Comparison of ENCODE assay signal across 10 mouse cellular contexts in genomic region chr5:43087907-43088387, GRCm38 (mm10).
DNase-seq lines count a peak whose midpoint lies in the region; ATAC-seq lines count a peak whose summit lies in the region.
"Had no signal": no experiment of that assay in that cellular context is flagged by ENCODE, and none has a peak within 500 bp of the region (broad histone marks: within the 10 kb centered on the region; RNA-seq: fewer than 3 reads in every experiment).

No protein-coding gene starts in this region.

- intact Hi-C loops in heart, postnatal 25 days (cut with DNase I): no loop called here

- H3K27ac ChIP-seq in heart, embryonic 10.5 days: peak overlapping the region; percentile 77
- no peak overlapping the region for H3K27ac ChIP-seq in embryonic facial prominence, embryonic 15.5 days (replicated peaks)
- peak overlapping the region; percentile 58; the same call in 1 of the 2 replicates for H3K27ac ChIP-seq in midbrain, embryonic 15.5 days
- H3K27ac ChIP-seq in kidney, embryonic 16.5 days (ENCODE audit: low read length): no peak overlapping the region

- peak; percentile 76 for DNase-seq in heart, embryonic 10.5 days (ENCODE audit: low spot score)
- no peak for DNase-seq in heart, postnatal 25 days (ENCODE audit: low spot score)
- DNase-seq in heart, postnatal 4 days: peak; percentile 6
- DNase-seq in yolk sac, embryonic 10.5 days (ENCODE audit: low spot score): no peak
- no peak for DNase-seq in thymus, postnatal 0 days (ENCODE audit: low spot score)
- DNase-seq: gastrocnemius, postnatal 10 days; thymus, adult 2 months had no signal

- ATAC-seq in embryonic facial prominence, embryonic 15.5 days (ENCODE audit: insufficient number of reproducible peaks, low FRiP score, low TSS enrichment, low read depth): peak; percentile 15; the same call in 1 of the 2 replicates
- peak; percentile 73 for ATAC-seq in midbrain, embryonic 15.5 days (replicated peaks)
- no peak for ATAC-seq in kidney, embryonic 16.5 days (ENCODE audit: low FRiP score, low TSS enrichment)

- H3K9ac ChIP-seq in embryonic facial prominence, embryonic 15.5 days: no peak overlapping the region
- no peak overlapping the region for H3K9ac ChIP-seq in midbrain, embryonic 15.5 days
- no peak overlapping the region for H3K9ac ChIP-seq in kidney, embryonic 16.5 days (replicated peaks; ENCODE audit: low read length)

- no peaks in the 10 kb centered on the region for H3K36me3 ChIP-seq in heart, embryonic 10.5 days
- H3K36me3 ChIP-seq in embryonic facial prominence, embryonic 15.5 days: no peaks in the 10 kb centered on the region
- H3K36me3 ChIP-seq in midbrain, embryonic 15.5 days (replicated peaks): no peaks in the 10 kb centered on the region
- H3K36me3 ChIP-seq in kidney, embryonic 16.5 days (ENCODE audit: insufficient read depth, low read length): no peaks in the 10 kb centered on the region

- H3K27me3 ChIP-seq in heart, embryonic 10.5 days (ENCODE audit: insufficient read depth, poor library complexity, severe bottlenecking): no peaks in the 10 kb centered on the region
- no peaks in the 10 kb centered on the region for H3K27me3 ChIP-seq in embryonic facial prominence, embryonic 15.5 days
- no peaks in the 10 kb centered on the region for H3K27me3 ChIP-seq in midbrain, embryonic 15.5 days (replicated peaks)
- no peaks in the 10 kb centered on the region for H3K27me3 ChIP-seq in kidney, embryonic 16.5 days (ENCODE audit: insufficient read depth, low read length)

- H3K4me3 ChIP-seq in heart, embryonic 10.5 days: no peak overlapping the region
- H3K4me3 ChIP-seq in embryonic facial prominence, embryonic 15.5 days (replicated peaks): no peak overlapping the region
- H3K4me3 ChIP-seq in midbrain, embryonic 15.5 days: no peak overlapping the region
- no peak overlapping the region for H3K4me3 ChIP-seq in kidney, embryonic 16.5 days (ENCODE audit: low read length)

- peaks cover 36% of the 10 kb centered on the region for H3K4me1 ChIP-seq in heart, embryonic 10.5 days
- H3K4me1 ChIP-seq in embryonic facial prominence, embryonic 15.5 days: 0 out of 2 replicates have a peak, but pooled peaks cover 8% of the 10 kb centered on the region
- H3K4me1 ChIP-seq in midbrain, embryonic 15.5 days: peaks cover 20% of the 10 kb centered on the region
- H3K4me1 ChIP-seq in kidney, embryonic 16.5 days (ENCODE audit: insufficient read depth, low read length): no peaks in the 10 kb centered on the region

- no peaks in the 10 kb centered on the region for H3K9me3 ChIP-seq in heart, embryonic 10.5 days
- no peaks in the 10 kb centered on the region for H3K9me3 ChIP-seq in embryonic facial prominence, embryonic 15.5 days (replicated peaks)
- H3K9me3 ChIP-seq in midbrain, embryonic 15.5 days: no peaks in the 10 kb centered on the region
- H3K9me3 ChIP-seq in kidney, embryonic 16.5 days (ENCODE audit: low read length): no peaks in the 10 kb centered on the region

- WGBS in heart, embryonic 10.5 days: 27% methylated on average over 8 of the region's 8 CpGs
- 68% methylated on average over 8 of the region's 8 CpGs for WGBS in embryonic facial prominence, embryonic 15.5 days
- WGBS in midbrain, embryonic 15.5 days: 31% methylated on average over 8 of the region's 8 CpGs
- 77% methylated on average over 8 of the region's 8 CpGs for WGBS in kidney, embryonic 16.5 days

- no peak overlapping the region for H3K4me2 ChIP-seq in embryonic facial prominence, embryonic 15.5 days (replicated peaks)
- no peak overlapping the region for H3K4me2 ChIP-seq in midbrain, embryonic 15.5 days
- H3K4me2 ChIP-seq in kidney, embryonic 16.5 days (replicated peaks; ENCODE audit: low read depth, low read length): no peak overlapping the region

Comparison
In these comparisons a context has a peak if more than half of its experiments do, and no peak if none do; other contexts are left out.
1. DNase-seq: peak in heart, embryonic 10.5 days (single experiment) and heart, postnatal 4 days (single experiment); none in heart, postnatal 25 days (single experiment), yolk sac, embryonic 10.5 days (single experiment) and thymus, postnatal 0 days (single experiment).
2. H3K27ac ChIP-seq: peak in heart, embryonic 10.5 days (single experiment) and midbrain, embryonic 15.5 days (single experiment); none in embryonic facial prominence, embryonic 15.5 days (single experiment) and kidney, embryonic 16.5 days (single experiment).